Mouse (Mus musculus) adrenal gland, adult 8-10 months (tissue): ENCODE data around the gene Irak1bp1. TPM values are rescaled to one million over a fixed set of nuclear protein-coding genes. Genes with fewer than 3 reads are reported as not detected.

ENCODE experiments used
- DNase-seq: peaks from one replicate; pipeline ENCODE4 v3.0.0; 2022
- total RNA-seq, 4 experiments: library from RNA; stranded (reverse); gene quantifications; 2 replicates each; pipeline ENCODE4 v1.2.4; 2022

The Irak1bp1 gene
- total RNA-seq, 4 experiments from 2014 or later = 4.1 to 7.3 (median 5.4) TPM

DNA sequence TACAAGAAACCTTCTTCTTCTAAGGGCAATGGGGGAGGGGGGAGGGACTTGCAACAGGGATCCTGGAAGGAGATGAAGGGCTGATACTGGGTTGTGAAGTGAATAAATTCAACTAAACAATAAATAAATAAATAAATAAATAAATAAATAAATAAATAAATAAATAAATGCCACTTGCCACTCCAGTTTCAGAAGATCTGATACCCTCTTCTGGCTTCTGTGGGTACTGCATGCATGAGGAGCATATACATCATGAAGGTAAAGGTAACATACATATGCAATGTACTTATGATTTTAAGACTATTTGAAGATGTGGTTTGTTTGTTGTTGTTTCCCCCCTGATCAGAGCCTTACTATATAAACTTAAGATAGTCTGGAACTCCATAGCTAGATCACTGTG is 54.8 kb downstream of the Irak1bp1 start:
- no peak for DNase-seq

DNA sequence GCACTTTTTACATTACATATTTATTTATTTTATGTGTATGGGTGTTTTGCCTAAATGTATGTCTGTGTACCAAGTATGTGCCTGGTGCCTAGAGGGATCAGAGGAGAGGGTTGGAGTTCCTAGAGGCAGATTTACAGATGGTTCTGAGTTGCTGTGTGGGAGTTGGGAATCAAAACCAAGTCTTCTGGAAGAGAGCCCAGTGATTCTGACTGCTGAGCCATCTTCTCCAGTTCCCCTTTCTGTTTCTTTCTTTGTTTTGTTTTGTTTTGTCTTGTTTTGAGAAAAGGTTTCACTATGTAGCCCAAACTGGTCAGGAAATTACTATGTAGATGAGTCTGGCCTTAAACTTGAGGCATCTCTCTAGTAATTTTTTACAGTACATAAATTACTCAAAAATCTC is 59.3 kb downstream of the Irak1bp1 start:
- DNase-seq = no peak

Other genes with a start within 250 kb of the Irak1bp1 start
- 100 to 1,000 TPM in 1 of 4 experiments, 10 to 100 TPM in 3; 81.8 to 138 (median 89.3) TPM for gene Phip, start 146.0 kb downstream of the Irak1bp1 start, total RNA-seq